Comparison of ENCODE assay signal across 12 mouse cellular contexts in genomic region chr15:77886369-77887092, GRCm38 (mm10). TPM values are rescaled to one million over a fixed set of nuclear protein-coding genes. Genes with fewer than 3 reads are reported as not detected.
DNase-seq lines count a peak whose midpoint lies in the region; ATAC-seq and TF ChIP-seq lines count a peak whose summit lies in the region.
"Had no signal": no experiment of that assay in that cellular context is flagged by ENCODE, and none has a peak within 500 bp of the region (broad histone marks: within the 10 kb centered on the region; RNA-seq: fewer than 3 reads in every experiment).

No protein-coding gene starts in this region.

- H3K4me2 ChIP-seq in kidney, embryonic 16.5 days (replicated peaks; ENCODE audit: low read depth, low read length) = no peak overlapping the region
- H3K4me2 ChIP-seq in stomach, embryonic 14.5 days (replicated peaks; ENCODE audit: low read depth, low read length) = no peak overlapping the region
- H3K4me2 ChIP-seq in stomach, postnatal 0 days (replicated peaks; ENCODE audit: low read depth) = no peak overlapping the region
- no peak overlapping the region for H3K4me2 ChIP-seq in stomach, embryonic 16.5 days (ENCODE audit: low read depth, low read length)
- H3K4me2 ChIP-seq: liver, embryonic 13.5 days had no signal

- H3K27me3 ChIP-seq in kidney, embryonic 16.5 days (ENCODE audit: insufficient read depth, low read length) = no peaks in the 10 kb centered on the region
- no peaks in the 10 kb centered on the region for H3K27me3 ChIP-seq in stomach, embryonic 14.5 days (ENCODE audit: control insufficient read depth, insufficient read depth, low read length)
- H3K27me3 ChIP-seq in stomach, postnatal 0 days (ENCODE audit: control insufficient read depth, insufficient read depth, low read length) = no peaks in the 10 kb centered on the region
- no peaks in the 10 kb centered on the region for H3K27me3 ChIP-seq in stomach, embryonic 16.5 days (ENCODE audit: control insufficient read depth, insufficient read depth, low read length)

- WGBS in kidney, embryonic 16.5 days = 94% methylated on average over 4 of the region's 5 CpGs
- WGBS in stomach, embryonic 14.5 days = 96% methylated on average over 4 of the region's 5 CpGs
- 97% methylated on average over 4 of the region's 5 CpGs for WGBS in stomach, postnatal 0 days
- WGBS in stomach, embryonic 16.5 days = 76% methylated on average over 5 of the region's 5 CpGs

- H3K27ac ChIP-seq in kidney, embryonic 16.5 days (ENCODE audit: low read length) = peak overlapping the region; percentile 76; the same call in 1 of the 2 replicates
- peak overlapping the region; percentile 33; the same call in 1 of the 2 replicates for H3K27ac ChIP-seq in stomach, embryonic 14.5 days (ENCODE audit: low read length)
- no peak overlapping the region for H3K27ac ChIP-seq in stomach, postnatal 0 days (replicated peaks)
- H3K27ac ChIP-seq in stomach, embryonic 16.5 days (ENCODE audit: low read length) = peak overlapping the region; percentile 27; the same call in 1 of the 2 replicates
- H3K27ac ChIP-seq: liver, embryonic 13.5 days had no signal

- H3K4me3 ChIP-seq in kidney, embryonic 16.5 days (ENCODE audit: low read length) = no peak overlapping the region
- H3K4me3 ChIP-seq in stomach, embryonic 14.5 days (ENCODE audit: low read depth, low read length) = no peak overlapping the region
- no peak overlapping the region for H3K4me3 ChIP-seq in stomach, postnatal 0 days (ENCODE audit: low read depth, low read length)
- H3K4me3 ChIP-seq in stomach, embryonic 16.5 days (replicated peaks; ENCODE audit: low read length) = no peak overlapping the region
- H3K4me3 ChIP-seq: hindbrain, embryonic 10.5 days; liver, embryonic 13.5 days had no signal

- H3K9me3 ChIP-seq in kidney, embryonic 16.5 days (ENCODE audit: low read length) = no peaks in the 10 kb centered on the region
- no peaks in the 10 kb centered on the region for H3K9me3 ChIP-seq in stomach, embryonic 14.5 days (ENCODE audit: control insufficient read depth, low read depth, low read length)
- no peaks in the 10 kb centered on the region for H3K9me3 ChIP-seq in stomach, postnatal 0 days (ENCODE audit: control insufficient read depth, low read length)
- no peaks in the 10 kb centered on the region for H3K9me3 ChIP-seq in stomach, embryonic 16.5 days (replicated peaks; ENCODE audit: control insufficient read depth, low read length)
- H3K9me3 ChIP-seq: hindbrain, embryonic 10.5 days; liver, embryonic 13.5 days had no signal

- no peak for DNase-seq in kidney, postnatal 10 days
- no peak for DNase-seq in stomach, postnatal 0 days (ENCODE audit: low spot score)
- no peak for DNase-seq in right cerebral cortex, postnatal 4 days
- DNase-seq in thymus, adult 18-20 months = no peak
- DNase-seq: cerebellum, adult 8-10 months; heart, adult 18-20 months; liver, embryonic 13.5 days had no signal

- no peak for ATAC-seq in kidney, embryonic 16.5 days (ENCODE audit: low FRiP score, low TSS enrichment)
- no peak for ATAC-seq in stomach, embryonic 14.5 days (ENCODE audit: insufficient number of reproducible peaks, insufficient read depth, low FRiP score, low read depth)
- no peak for ATAC-seq in stomach, postnatal 0 days (ENCODE audit: low FRiP score, low TSS enrichment)
- ATAC-seq in common myeloid progenitor, adult 5-6 weeks (replicated peaks; ENCODE audit: low read depth, poor library complexity, severe bottlenecking) = peak; percentile 38
- no peak for ATAC-seq in stomach, embryonic 16.5 days (ENCODE audit: insufficient read depth, low FRiP score)

- no peaks in the 10 kb centered on the region for H3K36me3 ChIP-seq in kidney, embryonic 16.5 days (ENCODE audit: insufficient read depth, low read length)
- no peaks in the 10 kb centered on the region for H3K36me3 ChIP-seq in stomach, embryonic 14.5 days (ENCODE audit: control insufficient read depth, insufficient read depth, low read length)
- H3K36me3 ChIP-seq in stomach, postnatal 0 days (ENCODE audit: control insufficient read depth, insufficient read depth, low read length) = no peaks in the 10 kb centered on the region
- H3K36me3 ChIP-seq in stomach, embryonic 16.5 days (ENCODE audit: control insufficient read depth, insufficient read depth, low read length) = no peaks in the 10 kb centered on the region
- H3K36me3 ChIP-seq: hindbrain, embryonic 10.5 days; liver, embryonic 13.5 days had no signal

- no peak overlapping the region; the same call in 1 of the 2 replicates for H3K9ac ChIP-seq in kidney, embryonic 16.5 days (replicated peaks; ENCODE audit: low read length)
- H3K9ac ChIP-seq in stomach, embryonic 14.5 days (replicated peaks; ENCODE audit: low read depth, low read length) = no peak overlapping the region
- H3K9ac ChIP-seq in stomach, postnatal 0 days (ENCODE audit: low read length) = no peak overlapping the region
- no peak overlapping the region for H3K9ac ChIP-seq in stomach, embryonic 16.5 days (ENCODE audit: low read length)
- H3K9ac ChIP-seq: liver, embryonic 13.5 days had no signal

- TF ChIP-seq CTCF in stomach, postnatal 0 days (IDR thresholded peaks at IDR 0.05; ENCODE audit: low read depth) = no peak

- H3K4me1 ChIP-seq in kidney, embryonic 16.5 days (ENCODE audit: insufficient read depth, low read length) = peaks cover 42% of the 10 kb centered on the region
- H3K4me1 ChIP-seq in stomach, embryonic 14.5 days (ENCODE audit: control insufficient read depth, insufficient read depth, low read length) = peaks cover 24% of the 10 kb centered on the region
- peaks cover 8% of the 10 kb centered on the region for H3K4me1 ChIP-seq in stomach, postnatal 0 days (replicated peaks; ENCODE audit: control insufficient read depth, insufficient read depth)
- H3K4me1 ChIP-seq in stomach, embryonic 16.5 days (ENCODE audit: control insufficient read depth, insufficient read depth, low read length) = peaks cover 29% of the 10 kb centered on the region

- no peak for TF ChIP-seq EP300 in stomach, postnatal 0 days (optimal IDR thresholded peaks at IDR 0.05)

RNA-seq across cellular contexts. Expression of gene Txn2, which starts 42.3 kb away (rescaled TPM):
- 275 and 307 TPM in 2 replicates for polyA plus RNA-seq in kidney, embryonic 16.5 days (2015; fragmentation: Nextera tagmentation; extraction: Ambion mirVana)
- polyA plus RNA-seq in stomach, embryonic 14.5 days (2014; fragmentation: Nextera tagmentation; extraction: Ambion mirVana) = 242 and 259 TPM in 2 replicates
- polyA plus RNA-seq in stomach, postnatal 0 days (2015; fragmentation: Nextera tagmentation; extraction: Ambion mirVana) = 172 and 176 TPM in 2 replicates
- total RNA-seq in common myeloid progenitor, adult 5-6 weeks (2017) = 47.2 and 65.4 TPM in 2 replicates
- 232 and 253 TPM in 2 replicates for polyA plus RNA-seq in stomach, embryonic 16.5 days (2015; fragmentation: Nextera tagmentation; extraction: Ambion mirVana)

RNA-seq across cellular contexts. Expression of gene Myh9, which starts 44.6 kb away (rescaled TPM):
- 55.4 and 64.5 TPM in 2 replicates for polyA plus RNA-seq in kidney, embryonic 16.5 days (2015; fragmentation: Nextera tagmentation; extraction: Ambion mirVana)
- 75.4 and 77.1 TPM in 2 replicates for polyA plus RNA-seq in stomach, embryonic 14.5 days (2014; fragmentation: Nextera tagmentation; extraction: Ambion mirVana)
- 27.9 and 32.9 TPM in 2 replicates for polyA plus RNA-seq in stomach, postnatal 0 days (2015; fragmentation: Nextera tagmentation; extraction: Ambion mirVana)
- total RNA-seq in common myeloid progenitor, adult 5-6 weeks (2017) = 362 and 430 TPM in 2 replicates
- polyA plus RNA-seq in stomach, embryonic 16.5 days (2015; fragmentation: Nextera tagmentation; extraction: Ambion mirVana) = 54.5 and 63.5 TPM in 2 replicates
